In the genomic region with DNA sequence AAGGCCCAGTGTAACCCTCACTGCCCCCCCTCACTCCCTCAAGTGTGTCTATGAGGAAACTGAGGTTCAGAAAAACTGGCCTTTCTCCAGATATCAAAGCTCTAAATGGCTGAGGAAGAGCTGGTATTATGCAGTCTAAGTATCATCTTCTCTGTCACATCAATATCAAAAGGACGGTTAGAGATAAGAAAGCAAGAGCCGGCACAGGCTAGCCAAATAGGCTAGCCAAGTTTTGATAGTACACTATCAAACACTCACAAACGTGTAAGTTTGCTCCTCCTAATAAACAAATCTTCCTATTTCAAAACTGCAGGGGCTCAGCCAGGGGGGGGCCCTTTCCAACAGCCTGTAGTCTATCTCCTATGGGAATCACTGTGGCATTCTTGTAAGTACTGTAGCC, we compare ENCODE assay signal across 9 mouse cellular contexts. TPM values are rescaled to one million over a fixed set of nuclear protein-coding genes. Genes with fewer than 3 reads are reported as not detected.
A peak's percentile ranks its signal among the peaks of the same experiment; 100 is the strongest.
DNase-seq lines count a peak whose midpoint lies in the region; ATAC-seq and TF ChIP-seq lines count a peak whose summit lies in the region.
"Had no signal": no experiment of that assay in that cellular context is flagged by ENCODE, and none has a peak within 500 bp of the region (broad histone marks: within the 10 kb centered on the region; RNA-seq: fewer than 3 reads in every experiment).

No protein-coding gene starts in this region.

- no peaks in the 10 kb centered on the region for H3K27me3 ChIP-seq in heart, adult 2 months (ENCODE audit: control insufficient read depth, insufficient read depth, low read length)
- no peaks in the 10 kb centered on the region for H3K27me3 ChIP-seq in hindbrain, embryonic 14.5 days (ENCODE audit: control insufficient read depth, insufficient read depth, low read length)
- H3K27me3 ChIP-seq in midbrain, embryonic 10.5 days (ENCODE audit: low read depth, poor library complexity, severe bottlenecking) = no peaks in the 10 kb centered on the region

- H3K4me2 ChIP-seq in hindbrain, embryonic 14.5 days (replicated peaks) = peak overlapping the region; percentile 60

- no peak for TF ChIP-seq CTCF in heart, adult 2 months (IDR thresholded peaks at IDR 0.05)
- no peak for TF ChIP-seq CTCF in cortical plate, adult 2 months (IDR thresholded peaks at IDR 0.05; ENCODE audit: extremely low read depth, insufficient read depth, low read length)

- H3K4me3 ChIP-seq in heart, adult 2 months = peak overlapping the region; percentile 22; the same call in 1 of the 2 replicates
- peak overlapping the region; percentile 20; the same call in 1 of the 2 replicates for H3K4me3 ChIP-seq in cortical plate, adult 2 months (ENCODE audit: insufficient read depth, low read length)
- peak overlapping the region; percentile 88 for H3K4me3 ChIP-seq in hindbrain, embryonic 14.5 days (replicated peaks; ENCODE audit: low read length)
- H3K4me3 ChIP-seq in midbrain, embryonic 10.5 days = peak overlapping the region; percentile 87

- no peak overlapping the region for H3K27ac ChIP-seq in heart, adult 2 months
- H3K27ac ChIP-seq in cortical plate, adult 2 months (ENCODE audit: insufficient read depth, low read length) = no peak overlapping the region
- no peak overlapping the region for H3K27ac ChIP-seq in hindbrain, embryonic 14.5 days
- H3K27ac ChIP-seq in midbrain, embryonic 10.5 days (replicated peaks) = no peak overlapping the region

- WGBS in heart, adult 2 months = 17% methylated on average over 3 of the region's 3 CpGs
- WGBS in hindbrain, embryonic 14.5 days = 54% methylated on average over 3 of the region's 3 CpGs
- 85% methylated on average over 3 of the region's 3 CpGs for WGBS in midbrain, embryonic 10.5 days

- intact Hi-C loops in heart, adult 2 months (cut with DNase I) = loop anchor here (5.0 to 10.0 kb wide), 2 partner anchors 76 to 151 kb away; partner anchors contain the start of genes Abracl and Txlnb
- intact Hi-C loops in heart, postnatal 14 days (cut with DNase I) = loop anchor here (2.0 to 10.0 kb wide), 2 partner anchors 77 to 211 kb away; partner anchors contain the start of gene Abracl
- intact Hi-C loops in left cerebral cortex, postnatal 4 days (cut with DNase I) = no loop called here
- intact Hi-C loops in left cerebral cortex, postnatal 36 days (cut with DNase I) = loop anchor here (5.0 kb wide), 1 partner anchor 76 kb away; the partner anchor contains the start of gene Abracl

- H3K9ac ChIP-seq in heart, adult 2 months (ENCODE audit: low read depth, low read length) = 0 out of 2 replicates have a peak overlapping the region, but pooled peaks have one; percentile 45
- H3K9ac ChIP-seq in hindbrain, embryonic 14.5 days = peak overlapping the region; percentile 33; the same call in 1 of the 2 replicates

- no peak for ATAC-seq in hindbrain, embryonic 14.5 days (ENCODE audit: low FRiP score)

- no peaks in the 10 kb centered on the region for H3K79me2 ChIP-seq in heart, adult 2 months (replicated peaks; ENCODE audit: control insufficient read depth, insufficient read depth, low read length)

- TF ChIP-seq POLR2A in heart, adult 2 months (IDR thresholded peaks at IDR 0.05; ENCODE audit: insufficient read depth, low read depth, low read length) = no peak
- TF ChIP-seq POLR2A in cortical plate, adult 2 months (IDR thresholded peaks at IDR 0.05; ENCODE audit: extremely low read depth, insufficient read depth, low read length) = no peak

- peaks cover 5% of the 10 kb centered on the region for H3K4me1 ChIP-seq in heart, adult 2 months (ENCODE audit: control insufficient read depth, insufficient read depth, low read length)
- H3K4me1 ChIP-seq in cortical plate, adult 2 months (ENCODE audit: control insufficient read depth, insufficient read depth, low read length) = no peaks in the 10 kb centered on the region; the same call in 1 of the 2 replicates
- peaks cover 15% of the 10 kb centered on the region for H3K4me1 ChIP-seq in hindbrain, embryonic 14.5 days (replicated peaks; ENCODE audit: control insufficient read depth, insufficient read depth, low read length)
- peaks cover 9% of the 10 kb centered on the region for H3K4me1 ChIP-seq in midbrain, embryonic 10.5 days

- no peak for TF ChIP-seq EP300 in heart, adult 2 months (IDR thresholded peaks at IDR 0.05; ENCODE audit: insufficient read depth, low read depth, low read length)

- peaks cover 15% of the 10 kb centered on the region for H3K36me3 ChIP-seq in heart, adult 2 months (ENCODE audit: control insufficient read depth, insufficient read depth, low read length)
- H3K36me3 ChIP-seq in hindbrain, embryonic 14.5 days (replicated peaks; ENCODE audit: control insufficient read depth, insufficient read depth) = no peaks in the 10 kb centered on the region
- peaks cover 4% of the 10 kb centered on the region; the same call in 1 of the 2 replicates for H3K36me3 ChIP-seq in midbrain, embryonic 10.5 days

- no peaks in the 10 kb centered on the region for H3K9me3 ChIP-seq in hindbrain, embryonic 14.5 days (ENCODE audit: control insufficient read depth, low read length)
- H3K9me3 ChIP-seq in midbrain, embryonic 10.5 days (replicated peaks) = no peaks in the 10 kb centered on the region

- DNase-seq in heart, adult 2 months = no peak
- DNase-seq in heart, postnatal 14 days = no peak
- DNase-seq in hindbrain, embryonic 14.5 days (ENCODE audit: low spot score) = no peak
- no peak for DNase-seq in midbrain, embryonic 10.5 days (ENCODE audit: low spot score)
- DNase-seq in right cerebral cortex, postnatal 25 days = no peak
- DNase-seq in left cerebral cortex, postnatal 4 days = no peak
- DNase-seq in left cerebral cortex, postnatal 36 days (ENCODE audit: low spot score in 2 of 2) = no peak
- DNase-seq: kidney, postnatal 14 days had no signal

RNA-seq across cellular contexts. Expression of gene Heca, which starts 1.8 kb away (rescaled TPM):
- 10 to 100 TPM; 30.0 to 31.0 TPM for total RNA-seq in heart, adult 2 months (2021)
- polyA plus RNA-seq in heart, adult 2 months (2012; rRNA removed) = 11.7 and 21.2 TPM in 2 replicates
- 10 to 100 TPM; 25.9 to 26.7 TPM for total RNA-seq in heart, postnatal 14 days (2021)
- polyA plus RNA-seq in cortical plate, adult 2 months (2012; rRNA removed) = 16.7 and 17.1 TPM in 2 replicates
- 6.7 and 8.1 TPM in 2 replicates for polyA plus RNA-seq in hindbrain, embryonic 14.5 days (2014; fragmentation: Nextera tagmentation; extraction: Ambion mirVana)
- 2.6 and 2.8 TPM in 2 replicates for polyA plus RNA-seq in midbrain, embryonic 10.5 days (2016; fragmentation: Nextera tagmentation; extraction: Ambion mirVana)
- 10 to 100 TPM; 37.3 to 40.9 TPM for total RNA-seq in left cerebral cortex, postnatal 4 days (2021)
- total RNA-seq in left cerebral cortex, postnatal 36 days (2021) = 10 to 100 TPM; 24.8 to 27.8 TPM

Comparison
In these comparisons a context has a peak if more than half of its experiments do, and no peak if none do; other contexts are left out.
1. H3K4me3 ChIP-seq: peak in every context shown above with its lines; median percentile 88 in hindbrain, embryonic 14.5 days; 87 in midbrain, embryonic 10.5 days; 22 in heart, adult 2 months; 20 in cortical plate, adult 2 months.